ENCODE assay signal across 12 mouse cellular contexts in genomic region chr2:57350615-57351014, GRCm38 (mm10).
DNase-seq lines count a peak whose midpoint lies in the region; ATAC-seq and TF ChIP-seq lines count a peak whose summit lies in the region.
"Had no signal": no experiment of that assay in that cellular context is flagged by ENCODE, and none has a peak within 500 bp of the region (broad histone marks: within the 10 kb centered on the region; RNA-seq: fewer than 3 reads in every experiment).

No protein-coding gene starts in this region.

- peak; percentile 94 for TF ChIP-seq EP300 in MEL (IDR thresholded peaks at IDR 0.05; ENCODE audit: low read depth in 1 of 2, low read length in 2 of 2)
- peak; percentile 79 for TF ChIP-seq EP300 in liver, embryonic 14.5 days (IDR thresholded peaks at IDR 0.05; ENCODE audit: low read depth)

- no peak for TF ChIP-seq POLR2A in MEL (IDR thresholded peaks at IDR 0.05; ENCODE audit: control insufficient read depth in 1 of 2, insufficient read depth in 1 of 2, low read depth in 1 of 2, low read length in 2 of 2, poor library complexity in 1 of 2)

- H3K4me3 ChIP-seq in MEL (ENCODE audit: control insufficient read depth in 1 of 2, insufficient read depth in 1 of 2, low read depth in 2 of 2, low read length in 2 of 2) = no peak overlapping the region
- H3K4me3 ChIP-seq in forebrain, embryonic 15.5 days = no peak overlapping the region
- H3K4me3 ChIP-seq in liver, embryonic 14.5 days (ENCODE audit: insufficient read depth in 1 of 2, low read depth in 2 of 2, low read length in 2 of 2) = no peak overlapping the region

- TF ChIP-seq RAD21 in MEL (IDR thresholded peaks at IDR 0.05; ENCODE audit: low read depth, low read length) = no peak

- no peaks in the 10 kb centered on the region for H3K9me3 ChIP-seq in MEL (replicated peaks; ENCODE audit: insufficient read depth, low read length)
- no peaks in the 10 kb centered on the region for H3K9me3 ChIP-seq in forebrain, embryonic 15.5 days
- H3K9me3 ChIP-seq in liver, embryonic 14.5 days (ENCODE audit: control insufficient read depth, low read length) = no peaks in the 10 kb centered on the region

- no peak for TF ChIP-seq CTCF in MEL (IDR thresholded peaks at IDR 0.05 in 2 of 3, conservative IDR thresholded peaks at IDR 0.05 in 1 of 3; ENCODE audit: control insufficient read depth in 1 of 3, insufficient read depth in 1 of 3, low read depth in 2 of 3, low read length in 3 of 3, poor library complexity in 1 of 3, severe bottlenecking in 1 of 3)
- TF ChIP-seq CTCF in liver, embryonic 14.5 days (IDR thresholded peaks at IDR 0.05; ENCODE audit: low read depth) = no peak

- ATAC-seq in forebrain, embryonic 15.5 days (replicated peaks) = peak; percentile 61; the same call in 1 of the 2 replicates
- peak; percentile 88; the same call in 1 of the 2 replicates for ATAC-seq in liver, embryonic 14.5 days (ENCODE audit: insufficient read depth)
- ATAC-seq: CD4-positive, CD25-positive, alpha-beta regulatory T cell, adult 4 months had no signal

- peaks cover 3 to 8% of the 10 kb centered on the region in 2 experiments; a peak in 3 of 4 replicates for H3K4me1 ChIP-seq in MEL (ENCODE audit: control insufficient read depth in 1 of 2, insufficient read depth in 2 of 2, low read length in 2 of 2)
- H3K4me1 ChIP-seq in forebrain, embryonic 15.5 days = peaks cover 10% of the 10 kb centered on the region; the same call in 1 of the 2 replicates
- H3K4me1 ChIP-seq in liver, embryonic 14.5 days (replicated peaks; ENCODE audit: control insufficient read depth in 2 of 2, insufficient read depth in 2 of 2, low read length in 1 of 2) = peaks cover 0 to 7% of the 10 kb centered on the region in 2 experiments; a peak in 3 of 4 replicates

- H3K79me2 ChIP-seq in MEL (ENCODE audit: control insufficient read depth, insufficient read depth, low read length, poor library complexity) = no peaks in the 10 kb centered on the region

- H3K36me3 ChIP-seq in MEL (ENCODE audit: control insufficient read depth in 1 of 2, insufficient read depth in 2 of 2, low read length in 2 of 2) = peaks cover 0 to 8% of the 10 kb centered on the region in 2 experiments; a peak in 3 of 4 replicates
- no peaks in the 10 kb centered on the region for H3K36me3 ChIP-seq in forebrain, embryonic 15.5 days
- no peaks in the 10 kb centered on the region for H3K36me3 ChIP-seq in liver, embryonic 14.5 days (replicated peaks; ENCODE audit: control insufficient read depth, insufficient read depth, low read depth)

- no peak overlapping the region for H3K4me2 ChIP-seq in forebrain, embryonic 15.5 days (replicated peaks)
- H3K4me2 ChIP-seq in liver, embryonic 14.5 days (ENCODE audit: low read depth) = no peak overlapping the region

- intact Hi-C loops in heart, postnatal 25 days (cut with DNase I) = no loop called here

- H3K9ac ChIP-seq in MEL (ENCODE audit: control insufficient read depth, low read depth, low read length, poor library complexity, severe bottlenecking) = no peak overlapping the region
- no peak overlapping the region for H3K9ac ChIP-seq in forebrain, embryonic 15.5 days (replicated peaks)
- H3K9ac ChIP-seq in liver, embryonic 14.5 days (replicated peaks) = no peak overlapping the region

- H3K27me3 ChIP-seq in MEL (ENCODE audit: control insufficient read depth in 1 of 2, insufficient read depth in 2 of 2, low read length in 2 of 2) = no peaks in the 10 kb centered on the region
- no peaks in the 10 kb centered on the region for H3K27me3 ChIP-seq in forebrain, embryonic 15.5 days
- no peaks in the 10 kb centered on the region for H3K27me3 ChIP-seq in liver, embryonic 14.5 days (ENCODE audit: control insufficient read depth, insufficient read depth, low read length)

- peak overlapping the region; percentile 8; the same call in 1 of the 2 replicates for H3K27ac ChIP-seq in MEL (ENCODE audit: control insufficient read depth, low read depth, low read length)
- H3K27ac ChIP-seq in forebrain, embryonic 15.5 days (replicated peaks) = no peak overlapping the region
- H3K27ac ChIP-seq in liver, embryonic 14.5 days = no peak overlapping the region

- DNase-seq in heart, adult 18-20 months = peak; percentile 29 to 39
- no peak for DNase-seq in heart, postnatal 25 days (ENCODE audit: low spot score)
- peak; percentile 94 for DNase-seq in MEL (ENCODE audit: low read depth, low spot score)
- peak; percentile 22 to 42 (median 39) for DNase-seq in liver, embryonic 14.5 days (ENCODE audit: low read depth in 3 of 3, low spot score in 3 of 3)
- no peak for DNase-seq in right cerebral cortex, postnatal 14 days
- no peak for DNase-seq in layer of hippocampus, adult 11-12 months (ENCODE audit: low spot score)
- no peak for DNase-seq in embryo, embryonic 11 days
- DNase-seq: adrenal gland, adult 2 months; kidney, postnatal 25 days; lung, postnatal 14 days had no signal

- 32% methylated on average over 9 of the region's 9 CpGs for WGBS in forebrain, embryonic 15.5 days
- 36% methylated on average over 9 of the region's 9 CpGs for WGBS in liver, embryonic 14.5 days (ENCODE audit: insufficient replicate concordance)

TF ChIP-seq in MEL, 35 proteins besides CTCF, POLR2A, EP300 and RAD21:
- TF ChIP-seq ETS1 (IDR thresholded peaks at IDR 0.05; ENCODE audit: low read depth, low read length) = peak; percentile 87
- no peak for TF ChIP-seq SMC3 (IDR thresholded peaks at IDR 0.05; ENCODE audit: low read depth, low read length)
- peak; percentile 96 for TF ChIP-seq MXI1 (IDR thresholded peaks at IDR 0.05; ENCODE audit: low read depth, low read length)
- TF ChIP-seq GABPA (IDR thresholded peaks at IDR 0.05; ENCODE audit: low read depth, low read length) = no peak
- TF ChIP-seq E2F4 (IDR thresholded peaks at IDR 0.05; ENCODE audit: borderline replicate concordance, low read depth, low read length) = no peak
- no peak for TF ChIP-seq MEF2A (IDR thresholded peaks at IDR 0.05; ENCODE audit: extremely low read depth, insufficient replicate concordance, low read depth, low read length, poor library complexity, severe bottlenecking)
- no peak for TF ChIP-seq ZC3H11A (IDR thresholded peaks at IDR 0.05; ENCODE audit: low read depth, low read length)
- TF ChIP-seq JUND (IDR thresholded peaks at IDR 0.05; ENCODE audit: low read depth, low read length) = no peak
- no peak for TF ChIP-seq POLR2AphosphoS2 (IDR thresholded peaks at IDR 0.05; ENCODE audit: low read length)
- peak; percentile 88 for TF ChIP-seq MYC (IDR thresholded peaks at IDR 0.05; ENCODE audit: low read depth, low read length)
- TF ChIP-seq POLR2AphosphoS5 (IDR thresholded peaks at IDR 0.05; ENCODE audit: borderline replicate concordance, low read depth, low read length) = no peak
- peak; percentile 97 for TF ChIP-seq TCF12 (IDR thresholded peaks at IDR 0.05; ENCODE audit: low read depth, low read length)
- TF ChIP-seq CHD2 (IDR thresholded peaks at IDR 0.05; ENCODE audit: low read length) = no peak
- TF ChIP-seq NRF1 (IDR thresholded peaks at IDR 0.05; ENCODE audit: insufficient read depth, low read depth, low read length, poor library complexity, severe bottlenecking) = peak; percentile 67
- TF ChIP-seq ELF1 (IDR thresholded peaks at IDR 0.05; ENCODE audit: low read depth, low read length) = no peak
- TF ChIP-seq TAL1 (IDR thresholded peaks at IDR 0.05; ENCODE audit: low read length) = peak; percentile 93
- TF ChIP-seq MAX (IDR thresholded peaks at IDR 0.05; ENCODE audit: low read length) = peak; percentile 91
- no peak; the same call in 1 of the 2 replicates for TF ChIP-seq BHLHE40 (IDR thresholded peaks at IDR 0.05; ENCODE audit: borderline replicate concordance, low read depth, low read length)
- no peak for TF ChIP-seq MAFK (IDR thresholded peaks at IDR 0.05; ENCODE audit: borderline replicate concordance, low read depth, low read length)
- no peak for TF ChIP-seq KAT2A (conservative IDR thresholded peaks at IDR 0.05; ENCODE audit: low read depth, low read length)
- peak; percentile 97 for TF ChIP-seq GATA1 (IDR thresholded peaks at IDR 0.05; ENCODE audit: low read depth, low read length)
- no peak for TF ChIP-seq HCFC1 (IDR thresholded peaks at IDR 0.05; ENCODE audit: low read depth, low read length)
- TF ChIP-seq MYB (IDR thresholded peaks at IDR 0.05; ENCODE audit: low read depth, low read length) = no peak
- no peak for TF ChIP-seq CHD1 (IDR thresholded peaks at IDR 0.05; ENCODE audit: low read depth, low read length)
- TF ChIP-seq USF1 (IDR thresholded peaks at IDR 0.05; ENCODE audit: low read depth, low read length) = no peak
- no peak for TF ChIP-seq ZNF384 (IDR thresholded peaks at IDR 0.05; ENCODE audit: low read depth, low read length)
- TF ChIP-seq SIN3A (IDR thresholded peaks at IDR 0.05; ENCODE audit: low read length) = peak; percentile 83
- peak; percentile 73 for TF ChIP-seq TBP (IDR thresholded peaks at IDR 0.05; ENCODE audit: low read depth, low read length)
- TF ChIP-seq RCOR1 (IDR thresholded peaks at IDR 0.05; ENCODE audit: low read depth, low read length) = peak; percentile 92
- TF ChIP-seq MAZ (IDR thresholded peaks at IDR 0.05; ENCODE audit: low read depth, low read length) = no peak
- no peak for TF ChIP-seq NELFE (IDR thresholded peaks at IDR 0.05; ENCODE audit: low read depth, low read length)
- no peak for TF ChIP-seq USF2 (IDR thresholded peaks at IDR 0.05; ENCODE audit: borderline replicate concordance in 1 of 2, insufficient read depth in 1 of 2, low read depth in 1 of 2, low read length in 2 of 2)
- no peak for TF ChIP-seq ZMIZ1 (IDR thresholded peaks at IDR 0.05; ENCODE audit: low read depth, low read length)
- no peak for TF ChIP-seq UBTF (IDR thresholded peaks at IDR 0.05; ENCODE audit: borderline replicate concordance, insufficient read depth, low read depth, low read length)
- no peak for TF ChIP-seq ZKSCAN1 (IDR thresholded peaks at IDR 0.05; ENCODE audit: low read depth, low read length)

Comparison
In these comparisons a context has a peak if more than half of its experiments do, and no peak if none do; other contexts are left out.
1. DNase-seq: peak in heart, adult 18-20 months (2 of 2), MEL (single experiment) and liver, embryonic 14.5 days (3 of 3); none in heart, postnatal 25 days (single experiment), right cerebral cortex, postnatal 14 days (single experiment), layer of hippocampus, adult 11-12 months (single experiment) and embryo, embryonic 11 days (single experiment).